Mouse (Mus musculus) cerebellum, adult 9-10 months (tissue): ENCODE data around the gene B3gnt3.
A peak's percentile ranks its signal among the peaks of the same experiment; 100 is the strongest.

Experiments used
- DNase-seq: peaks from one replicate; pipeline ENCODE4 v3.0.0; 2022

B3gnt3 gene

GRCm38 (mm10) chr8:71676803-71677202, 24.8 kb downstream of the B3gnt3 start:
- no peak for DNase-seq

GRCm38 (mm10) chr8:71676020-71676741, 25.4 kb downstream of the B3gnt3 start, which contains the start of gene Jak3:
TSS of gene Jak3 (plus strand) at chr8:71676296.
- peak; percentile 73 for DNase-seq

DNA sequence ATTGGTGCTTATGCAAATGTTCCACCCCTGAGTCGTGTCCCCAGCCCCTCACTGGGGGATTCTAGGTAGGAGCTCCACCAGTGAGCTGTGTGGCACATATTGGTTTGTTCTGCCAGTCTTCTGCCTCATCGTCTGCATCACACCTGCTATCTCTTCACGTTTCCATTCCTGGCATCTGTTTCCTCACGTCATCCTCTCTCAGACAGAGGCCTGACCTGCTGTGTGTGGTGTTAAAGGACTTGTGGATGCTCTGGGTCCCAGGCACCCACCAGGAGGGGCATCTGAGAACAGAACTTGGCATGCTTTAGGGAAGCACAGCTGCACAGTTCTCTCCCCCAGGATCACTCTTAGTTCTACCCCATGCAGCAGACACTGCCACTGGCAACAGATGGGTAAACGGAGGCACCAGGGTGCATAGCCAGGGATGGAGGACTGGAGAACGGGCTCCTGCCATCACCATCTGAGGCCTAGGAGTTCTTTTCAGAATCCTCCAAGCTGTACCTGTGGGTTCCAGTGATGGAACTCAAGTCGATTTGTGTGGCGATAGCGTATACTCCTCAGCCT, 26.1 kb downstream of the B3gnt3 start:
- DNase-seq, result peak; percentile 57

DNA sequence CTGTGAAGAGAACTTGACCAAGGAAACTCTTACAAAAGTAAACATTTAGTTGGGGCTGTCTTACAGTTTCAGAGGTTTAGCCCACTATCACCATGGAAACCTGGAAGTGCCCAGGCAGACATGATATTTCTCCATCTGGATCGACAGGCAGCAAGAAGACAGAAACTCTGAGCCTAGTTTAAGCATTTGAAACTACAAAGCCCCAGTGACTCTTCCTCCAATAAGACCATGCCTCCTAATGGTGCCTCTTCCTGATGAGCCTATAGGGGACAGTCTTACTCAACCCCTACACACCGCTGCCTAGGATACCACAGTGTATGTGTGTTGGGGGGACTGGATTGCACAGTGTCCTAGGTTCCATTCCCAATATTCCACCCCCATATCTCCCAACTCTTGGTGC, 27.5 kb downstream of the B3gnt3 start:
- peak; percentile 36 for DNase-seq

GRCm38 (mm10) chr8:71672168-71672735, 29.3 kb downstream of the B3gnt3 start:
- no peak for DNase-seq

- DNase-seq, result peak; percentile 94
Observed at GRCm38 (mm10) chr8:71671549-71671965, 30.0 kb downstream of the B3gnt3 start, which contains the start of gene Unc13a. TSS of gene Unc13a (minus strand) at chr8:71671757.

DNA sequence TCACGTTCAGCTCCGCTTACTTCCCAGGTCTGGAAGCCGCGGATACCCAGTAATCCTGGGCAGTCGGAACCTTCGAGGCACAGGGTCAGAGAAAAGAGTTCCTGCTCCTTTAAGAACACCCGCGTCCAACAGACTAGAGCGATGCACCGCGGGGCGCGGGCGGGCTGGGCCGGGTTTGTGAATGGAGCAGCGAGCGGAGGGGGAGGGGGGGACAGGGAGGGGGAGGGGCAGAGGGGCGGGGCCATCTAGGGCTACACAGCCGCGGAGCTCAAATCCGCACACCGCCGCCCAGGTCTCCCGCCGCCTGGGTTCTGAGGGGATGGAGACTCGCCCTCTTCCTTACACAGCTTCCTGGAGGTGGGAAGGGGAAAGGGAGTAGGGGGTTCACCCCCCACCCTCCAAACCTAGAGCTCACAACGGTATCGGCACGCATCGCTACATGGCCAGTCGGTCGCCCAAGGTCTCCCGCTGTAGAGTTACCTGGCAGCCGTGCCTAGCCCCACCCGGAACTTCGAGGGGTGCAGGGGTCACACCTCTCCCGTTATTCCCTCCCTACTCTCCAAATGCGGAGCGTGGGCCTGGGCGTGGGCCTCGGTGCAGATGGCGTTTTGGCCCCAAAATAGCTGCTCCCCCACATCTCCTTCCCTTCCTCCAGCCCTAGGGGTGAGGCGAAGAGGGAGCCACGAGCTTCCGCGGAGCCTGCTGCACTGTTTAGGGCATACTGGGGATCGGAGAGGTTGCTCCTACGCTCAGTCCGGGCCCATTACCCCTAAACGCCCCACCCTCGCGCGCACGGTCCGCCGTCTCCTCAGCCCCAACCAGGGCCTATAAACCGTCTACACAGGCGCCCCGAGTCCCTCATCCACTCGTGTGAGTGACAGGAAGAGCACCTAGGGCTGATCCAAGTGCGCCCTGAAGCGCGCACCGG, 30.7 kb downstream of the B3gnt3 start:
- DNase-seq, result peak; percentile 86

- peak; percentile 72 for DNase-seq
Observed at GRCm38 (mm10) chr8:71670198-71670597, 31.4 kb downstream of the B3gnt3 start.

DNA sequence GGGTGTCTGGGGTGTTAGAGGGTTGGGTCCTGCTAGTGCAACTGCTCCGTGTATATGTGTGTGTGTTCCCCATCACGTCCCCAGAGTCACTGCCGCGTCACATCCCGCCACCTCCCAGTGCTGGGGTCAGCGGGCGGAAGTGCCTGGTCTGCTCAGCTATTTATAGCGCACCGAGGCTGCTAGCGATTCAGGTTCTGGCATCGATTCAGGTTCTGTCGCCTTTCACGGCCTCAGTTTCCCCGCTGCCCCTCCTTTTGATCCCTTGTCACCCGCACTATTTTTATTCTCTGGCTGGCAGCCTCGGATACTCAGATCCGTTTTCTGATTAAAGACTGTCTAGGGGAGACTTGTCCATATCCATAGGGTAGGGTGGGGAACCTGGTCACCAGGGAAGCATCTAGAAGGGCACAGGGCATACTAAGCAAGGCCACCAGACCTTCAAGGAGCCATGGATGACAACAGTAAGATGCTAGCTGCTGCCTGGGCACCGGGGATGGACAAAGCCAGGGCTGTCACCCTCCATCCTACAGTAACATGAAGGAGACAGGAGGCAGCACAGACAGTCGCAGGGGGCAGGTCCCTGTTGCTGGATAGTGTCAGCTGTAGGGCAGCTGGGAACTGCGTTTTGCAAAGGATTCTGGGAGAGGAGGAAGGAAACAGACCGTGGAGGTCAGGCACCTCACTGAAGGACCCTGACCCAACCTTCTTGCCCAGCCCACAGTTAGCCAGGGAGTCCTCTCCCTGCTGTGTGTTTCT, 33.2 kb downstream of the B3gnt3 start:
- DNase-seq, result peak; percentile 63

- peak; percentile 54 for DNase-seq
Observed at GRCm38 (mm10) chr8:71667256-71667655, 34.3 kb downstream of the B3gnt3 start.

GRCm38 (mm10) chr8:71666855-71667254, 34.7 kb downstream of the B3gnt3 start:
- DNase-seq, result peak; percentile 57

- DNase-seq, result peak; percentile 59
Observed at GRCm38 (mm10) chr8:71665331-71666130, 36.1 kb downstream of the B3gnt3 start.

- DNase-seq, result peak; percentile 88
Observed at GRCm38 (mm10) chr8:71660325-71661120, 41.1 kb downstream of the B3gnt3 start.

DNA sequence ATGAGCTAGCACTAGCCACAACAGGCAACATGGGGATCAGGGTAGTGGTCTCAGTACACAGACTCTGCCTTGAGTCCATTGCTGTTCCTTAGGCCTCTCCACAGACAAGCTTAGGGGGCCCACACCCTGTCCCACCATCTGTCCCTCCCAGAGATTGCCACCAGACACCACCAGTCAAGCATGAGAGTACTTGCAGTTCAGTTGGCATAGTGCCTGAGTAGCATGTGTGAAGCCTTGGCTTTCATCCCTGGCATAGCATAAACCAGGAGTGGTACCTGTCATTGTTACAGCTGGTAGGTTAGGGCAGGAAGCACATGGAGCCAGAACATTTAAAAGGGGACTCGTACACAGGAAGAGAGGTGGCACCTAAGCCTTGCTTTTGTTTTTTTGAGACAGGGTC, 41.8 kb downstream of the B3gnt3 start:
- peak; percentile 88 for DNase-seq

GRCm38 (mm10) chr8:71658515-71659049, 43.0 kb downstream of the B3gnt3 start:
- no peak for DNase-seq

DNA sequence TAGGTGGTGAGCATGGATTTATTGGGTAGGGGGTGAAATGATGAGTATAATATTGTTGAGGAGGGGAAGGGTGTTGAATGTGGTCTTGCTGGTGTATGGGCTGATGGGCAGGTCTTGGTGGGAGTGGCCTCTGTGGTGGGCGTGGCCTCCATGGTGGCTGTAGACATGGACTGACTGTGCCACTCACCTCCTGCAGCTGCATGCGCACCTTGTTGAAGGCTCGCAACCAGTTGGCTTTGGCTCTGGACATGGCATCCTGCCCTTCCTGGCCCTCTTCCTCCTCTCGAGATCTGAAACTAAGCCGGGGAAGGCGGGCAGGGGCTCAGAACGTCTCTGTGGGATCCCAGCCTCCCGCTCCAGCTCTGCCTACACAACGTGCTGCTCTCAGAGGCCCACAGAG, 43.8 kb downstream of the B3gnt3 start:
- no peak for DNase-seq

- no peak for DNase-seq
Observed at GRCm38 (mm10) chr8:71654600-71654999, 47.0 kb downstream of the B3gnt3 start.

DNA sequence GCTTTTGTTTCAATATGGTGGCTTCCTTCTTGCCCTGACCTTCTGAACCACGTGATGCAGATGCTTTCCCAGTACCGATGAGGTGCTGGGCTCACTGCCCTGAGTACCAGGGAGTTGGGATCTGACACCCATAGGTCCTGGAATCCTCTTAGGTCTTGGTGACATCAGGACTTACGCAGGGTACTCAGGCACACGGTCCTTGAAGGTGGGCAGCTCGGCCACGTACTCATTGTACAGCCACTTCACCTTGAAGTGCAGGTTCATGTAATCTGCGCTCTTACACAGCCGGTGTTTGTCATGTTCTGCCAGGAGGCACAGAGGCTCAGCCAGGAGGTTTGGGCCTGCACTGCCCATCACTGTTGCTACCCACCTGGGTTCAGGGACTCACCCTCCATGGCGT, 56.1 kb downstream of the B3gnt3 start:
- no peak for DNase-seq
